Comparison of ENCODE assay signal across 7 mouse cellular contexts in genomic region chr6:47454575-47455571, GRCm38 (mm10). TPM values are rescaled to one million over a fixed set of nuclear protein-coding genes. Genes with fewer than 3 reads are reported as not detected.
DNase-seq lines count a peak whose midpoint lies in the region; ATAC-seq and TF ChIP-seq lines count a peak whose summit lies in the region.

No protein-coding gene starts in this region.

- H3K27me3 ChIP-seq in intestine, postnatal 0 days (replicated peaks; ENCODE audit: control insufficient read depth, insufficient read depth, low read length), result no peaks in the 10 kb centered on the region
- H3K27me3 ChIP-seq in limb, embryonic 12.5 days, result no peaks in the 10 kb centered on the region
- no peaks in the 10 kb centered on the region for H3K27me3 ChIP-seq in midbrain, embryonic 14.5 days (ENCODE audit: control insufficient read depth, insufficient read depth, low read length)

- TF ChIP-seq CTCF in intestine, postnatal 0 days (IDR thresholded peaks at IDR 0.05; ENCODE audit: low read depth), result no peak

- under 1% methylated on average over 61 of the region's 79 CpGs for WGBS in intestine, postnatal 0 days
- under 1% methylated on average over 79 of the region's 79 CpGs for WGBS in limb, embryonic 12.5 days
- WGBS in midbrain, embryonic 14.5 days, result under 1% methylated on average over 79 of the region's 79 CpGs

- no peaks in the 10 kb centered on the region for H3K36me3 ChIP-seq in intestine, postnatal 0 days (ENCODE audit: control insufficient read depth, insufficient read depth)
- no peaks in the 10 kb centered on the region for H3K36me3 ChIP-seq in limb, embryonic 12.5 days
- H3K36me3 ChIP-seq in midbrain, embryonic 14.5 days (ENCODE audit: control insufficient read depth, insufficient read depth, low read length), result no peaks in the 10 kb centered on the region

- peak overlapping the region; percentile 76 for H3K4me2 ChIP-seq in intestine, postnatal 0 days (replicated peaks; ENCODE audit: low read depth)
- H3K4me2 ChIP-seq in limb, embryonic 12.5 days, result peak overlapping the region; percentile 74
- H3K4me2 ChIP-seq in midbrain, embryonic 14.5 days (ENCODE audit: low read length), result peak overlapping the region; percentile 75

- H3K27ac ChIP-seq in intestine, postnatal 0 days (ENCODE audit: low read depth, low read length), result peak overlapping the region; percentile 99
- peak overlapping the region; percentile 99 for H3K27ac ChIP-seq in limb, embryonic 12.5 days
- peak overlapping the region; percentile 98 for H3K27ac ChIP-seq in midbrain, embryonic 14.5 days (replicated peaks; ENCODE audit: low read depth, low read length)

- H3K9me3 ChIP-seq in intestine, postnatal 0 days (ENCODE audit: control insufficient read depth), result no peaks in the 10 kb centered on the region
- no peaks in the 10 kb centered on the region for H3K9me3 ChIP-seq in limb, embryonic 12.5 days
- H3K9me3 ChIP-seq in midbrain, embryonic 14.5 days (ENCODE audit: control insufficient read depth, low read length), result no peaks in the 10 kb centered on the region

- peak overlapping the region; percentile 96 for H3K4me3 ChIP-seq in intestine, postnatal 0 days (ENCODE audit: low read depth, low read length)
- H3K4me3 ChIP-seq in limb, embryonic 12.5 days (replicated peaks), result peak overlapping the region; percentile 97
- H3K4me3 ChIP-seq in midbrain, embryonic 14.5 days (replicated peaks; ENCODE audit: low read depth, low read length), result peak overlapping the region; percentile 97

- H3K9ac ChIP-seq in intestine, postnatal 0 days (ENCODE audit: low read depth, low read length), result peak overlapping the region; percentile 99
- peak overlapping the region; percentile 99 for H3K9ac ChIP-seq in limb, embryonic 12.5 days (replicated peaks)
- peak overlapping the region; percentile 99 for H3K9ac ChIP-seq in midbrain, embryonic 14.5 days (replicated peaks; ENCODE audit: low read length)

- peak; percentile 42 for DNase-seq in adrenal gland, adult 8-10 months
- peak; percentile 40 for DNase-seq in embryo, embryonic 11.5 days (ENCODE audit: low read depth, low spot score)
- peak; percentile 82 for DNase-seq in midbrain, embryonic 14.5 days
- peak; percentile 68 for DNase-seq in spleen, adult 12 weeks (ENCODE audit: low spot score)

- peak; percentile 36 for ATAC-seq in granulocyte monocyte progenitor cell, adult 5-6 weeks (replicated peaks; ENCODE audit: poor library complexity, severe bottlenecking)
- peak; percentile 82 for ATAC-seq in intestine, postnatal 0 days
- ATAC-seq in limb, embryonic 12.5 days (ENCODE audit: insufficient number of reproducible peaks, insufficient read depth, low FRiP score, low TSS enrichment, low read depth), result peak; percentile 81
- ATAC-seq in midbrain, embryonic 14.5 days (ENCODE audit: low FRiP score, low TSS enrichment), result peak; percentile 83

- H3K4me1 ChIP-seq in intestine, postnatal 0 days (replicated peaks; ENCODE audit: control insufficient read depth, insufficient read depth, low read length), result 0 out of 2 replicates have a peak, but pooled peaks cover 3% of the 10 kb centered on the region
- peaks cover 16% of the 10 kb centered on the region for H3K4me1 ChIP-seq in limb, embryonic 12.5 days (replicated peaks)
- H3K4me1 ChIP-seq in midbrain, embryonic 14.5 days (ENCODE audit: control insufficient read depth, insufficient read depth, low read length), result peaks cover 16% of the 10 kb centered on the region

RNA-seq across cellular contexts. Expression of gene Cul1, which starts 1.7 kb away (rescaled TPM):
- total RNA-seq in adrenal gland, adult 8-10 months (2022), result 100 to 1,000 TPM in 3 of 4 experiments, 10 to 100 TPM in 1; 94.2 to 119 (median 109) TPM
- total RNA-seq in granulocyte monocyte progenitor cell, adult 5-6 weeks (2014; fragmentation: Nextera tagmentation), result 134 and 139 TPM in 2 replicates
- total RNA-seq in granulocyte monocyte progenitor cell, adult 5-6 weeks (2017), result 129 and 140 TPM in 2 replicates
- 65.2 and 66.4 TPM in 2 replicates for polyA plus RNA-seq in intestine, postnatal 0 days (2015; fragmentation: Nextera tagmentation; extraction: Ambion mirVana)
- polyA plus RNA-seq in limb, embryonic 12.5 days (2016; fragmentation: Nextera tagmentation; extraction: Ambion mirVana), result 163 and 167 TPM in 2 replicates
- polyA plus RNA-seq in midbrain, embryonic 14.5 days (2014; fragmentation: Nextera tagmentation; extraction: Ambion mirVana), result 126 and 141 TPM in 2 replicates

Comparison
In these comparisons a context has a peak if more than half of its experiments do, and no peak if none do; other contexts are left out.
1. Peak in every context shown above with its lines: DNase-seq, ATAC-seq, H3K4me3 ChIP-seq and H3K27ac ChIP-seq.